Mouse (Mus musculus) bone marrow macrophage, adult 2 months (primary cell): Measurements from ENCODE around the gene Cox10. TPM values are rescaled to one million over a fixed set of nuclear protein-coding genes. Genes with fewer than 3 reads are reported as not detected.

ENCODE experiments used
- H3K27ac ChIP-seq: 2 replicates; pipeline ENCODE4 v1.5.1; 2012; ENCODE audit warnings: low read depth, low read length; ENCODE audit not compliant: insufficient read depth
- H3K4me1 ChIP-seq: 2 replicates; pipeline ENCODE4 v1.6.1; 2012; ENCODE audit warnings: low read length; ENCODE audit not compliant: control insufficient read depth, insufficient read depth
- H3K4me3 ChIP-seq: 2 replicates; pipeline ENCODE4 v1.5.1; 2012; ENCODE audit warnings: mild to moderate bottlenecking, low read length, moderate library complexity; ENCODE audit not compliant: insufficient read depth
- CTCF ChIP-seq: IDR thresholded peaks from 2 replicates; pipeline ENCODE4 v1.5.1; 2012; ENCODE audit warnings: low read depth, mild to moderate bottlenecking, low read length, moderate library complexity
- POLR2A ChIP-seq: IDR thresholded peaks from 2 replicates; pipeline ENCODE4 v1.6.1; 2012; ENCODE audit warnings: mild to moderate bottlenecking, low read depth, low read length, borderline replicate concordance
- polyA plus RNA-seq: library from polyadenylated mRNA; stranded (reverse); fragments of >200 nt; gene quantifications from 2 replicates; pipeline ENCODE4 v1.2.4, GENCODE M21; 2012; ENCODE audit not compliant: missing spikeins, insufficient read depth, insufficient read length

Gene Cox10
- polyA plus RNA-seq, 1 experiment: 6.0 TPM

DNA sequence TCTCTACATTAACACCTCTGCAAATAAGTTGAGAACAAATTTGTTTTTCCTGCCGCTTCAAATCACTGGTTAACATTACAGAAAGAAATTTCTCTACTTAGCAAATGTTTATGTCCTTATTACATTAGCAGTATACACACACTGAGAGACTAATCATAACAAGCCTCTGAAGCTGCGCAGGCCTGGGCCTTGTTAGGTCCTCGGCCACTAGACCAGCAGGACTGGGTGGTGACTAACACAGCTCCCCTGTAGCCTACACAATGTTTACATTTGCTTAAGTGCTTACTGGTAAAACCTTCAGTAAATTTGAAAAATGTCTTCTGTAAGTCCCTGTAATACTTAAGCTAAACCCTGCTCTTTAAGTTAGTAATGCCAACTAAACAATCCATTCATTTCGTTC, 92.6 kb downstream of the Cox10 start:
- Histone ChIP-seq H3K4me3 (no peak overlapping the region), H3K4me1 (no peaks in the 10 kb centered on the region), H3K27ac (no peak overlapping the region)
- TF ChIP-seq CTCF (no peak), POLR2A (no peak)

DNA sequence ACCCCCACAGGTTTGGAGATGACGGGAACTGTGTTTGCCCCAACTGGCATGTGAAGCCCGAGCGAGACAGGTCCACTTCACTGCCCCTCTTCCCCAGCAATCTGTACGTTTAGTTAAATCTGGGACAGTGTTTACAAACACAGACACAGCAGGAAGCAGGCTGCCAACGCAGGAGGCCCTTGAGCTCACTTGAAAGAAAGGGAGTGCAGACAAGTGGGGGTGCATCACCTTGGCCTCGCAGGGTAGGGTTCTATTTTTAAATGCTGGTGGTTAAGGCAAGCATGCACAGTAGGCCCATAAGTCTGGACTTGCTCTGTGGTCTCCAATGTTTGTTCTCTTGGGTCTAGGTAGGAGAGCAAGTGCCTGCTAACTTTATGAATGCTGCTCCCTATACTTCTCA, 93.8 kb downstream of the Cox10 start:
- Histone ChIP-seq H3K27ac (no peak overlapping the region), H3K4me3 (no peak overlapping the region), H3K4me1 (no peaks in the 10 kb centered on the region)
- TF ChIP-seq POLR2A: no peak
- no peak for TF ChIP-seq CTCF

GRCm38 (mm10) chr11:63984622-63985168, 94.6 kb downstream of the Cox10 start:
- no peak overlapping the region for H3K4me3 ChIP-seq
- H3K4me1 ChIP-seq: no peaks in the 10 kb centered on the region
- no peak overlapping the region for H3K27ac ChIP-seq
- TF ChIP-seq CTCF: no peak
- no peak for TF ChIP-seq POLR2A

DNA sequence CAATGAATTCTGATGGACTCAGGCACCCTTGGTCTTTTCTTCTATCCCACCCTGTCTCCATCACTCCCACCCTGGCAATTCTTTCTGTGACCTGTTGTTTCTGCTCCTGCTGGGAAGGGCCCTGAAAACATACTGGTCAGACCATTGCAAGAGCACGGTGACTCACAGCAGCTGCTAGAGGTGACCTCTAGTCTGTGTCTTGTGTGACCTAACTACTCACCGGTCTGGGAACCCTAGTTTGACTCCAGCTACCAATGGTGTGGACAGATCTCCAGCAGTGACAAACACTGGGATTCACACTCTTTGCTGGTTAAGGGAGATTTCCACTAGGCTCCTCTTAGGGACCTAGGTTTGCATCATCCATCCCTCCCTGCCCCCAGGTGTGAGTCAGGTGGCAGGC, 101.5 kb downstream of the Cox10 start:
- H3K4me1 ChIP-seq: peaks cover 10% of the 10 kb centered on the region; the same call in 1 of the 2 replicates
- no peak for TF ChIP-seq CTCF
- TF ChIP-seq POLR2A: no peak
- no peak overlapping the region for H3K27ac ChIP-seq
- no peak overlapping the region for H3K4me3 ChIP-seq

GRCm38 (mm10) chr11:63976775-63977174, 102.5 kb downstream of the Cox10 start:
- no peak overlapping the region for H3K4me3 ChIP-seq
- TF ChIP-seq POLR2A (no peak), CTCF (no peak)
- no peak overlapping the region for H3K27ac ChIP-seq
- H3K4me1 ChIP-seq: peaks cover 10% of the 10 kb centered on the region; the same call in 1 of the 2 replicates

DNA sequence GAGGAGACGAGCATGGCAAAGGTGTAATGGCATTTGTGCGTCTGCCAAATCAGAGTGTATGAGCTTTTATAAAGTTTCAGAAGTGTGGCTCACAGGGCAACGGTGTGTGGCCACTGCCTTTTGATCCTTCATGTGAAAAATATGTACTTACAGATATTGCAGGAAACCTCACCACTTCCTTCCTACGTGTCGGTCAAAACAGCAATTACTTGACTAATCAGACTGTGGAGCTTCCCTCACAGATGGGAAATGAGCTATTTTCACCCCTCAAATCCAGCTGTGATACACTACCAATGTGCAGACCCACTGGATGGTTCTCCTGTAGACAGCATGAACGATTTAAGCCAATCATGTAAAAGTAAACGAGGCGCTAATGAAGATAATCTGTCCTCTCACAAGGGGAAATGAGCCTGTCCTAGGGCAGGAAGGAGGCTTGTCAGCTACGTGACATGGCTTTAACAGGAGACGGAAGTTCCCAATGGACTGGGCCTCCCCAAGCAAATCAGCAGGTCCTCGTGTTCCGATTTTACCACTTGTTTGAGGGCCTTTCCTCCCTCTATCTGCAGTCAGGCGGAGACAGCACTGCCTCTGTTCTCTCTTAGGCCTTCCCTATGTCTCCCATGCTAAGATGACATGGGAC, 103.9 kb downstream of the Cox10 start:
- no peak for TF ChIP-seq POLR2A
- TF ChIP-seq CTCF: no peak
- Histone ChIP-seq H3K27ac (no peak overlapping the region), H3K4me1 (peaks cover 10% of the 10 kb centered on the region; the same call in 1 of the 2 replicates), H3K4me3 (no peak overlapping the region)

DNA sequence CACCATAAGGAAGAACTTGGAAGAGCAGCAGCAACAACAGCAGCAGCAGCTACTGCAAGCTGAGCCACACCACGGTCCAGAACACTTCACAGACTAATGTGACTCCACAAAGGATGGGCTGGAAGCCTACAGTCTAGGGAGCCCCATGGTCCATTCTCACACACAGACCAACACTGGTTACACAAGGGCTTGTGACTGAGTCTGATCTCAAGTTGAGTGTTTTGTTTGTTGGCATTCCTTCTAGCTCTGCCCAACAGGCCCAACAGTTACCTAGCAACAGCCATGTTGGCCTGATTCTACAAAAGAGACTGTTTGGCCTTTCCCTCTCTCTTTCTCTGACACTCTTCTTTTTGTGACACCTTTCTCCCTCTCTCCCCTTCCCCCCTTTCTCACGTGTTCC, 105.3 kb downstream of the Cox10 start:
- TF ChIP-seq POLR2A (no peak), CTCF (no peak)
- Histone ChIP-seq H3K4me1 (peaks cover 10% of the 10 kb centered on the region; the same call in 1 of the 2 replicates), H3K4me3 (no peak overlapping the region), H3K27ac (no peak overlapping the region)

- H3K4me1 ChIP-seq: 0 out of 2 replicates have a peak, but pooled peaks cover 6% of the 10 kb centered on the region
- TF ChIP-seq CTCF: no peak
- TF ChIP-seq POLR2A: no peak
- no peak overlapping the region for H3K27ac ChIP-seq
- H3K4me3 ChIP-seq: no peak overlapping the region
Measured at GRCm38 (mm10) chr11:63971462-63971861, 107.8 kb downstream of the Cox10 start.

DNA sequence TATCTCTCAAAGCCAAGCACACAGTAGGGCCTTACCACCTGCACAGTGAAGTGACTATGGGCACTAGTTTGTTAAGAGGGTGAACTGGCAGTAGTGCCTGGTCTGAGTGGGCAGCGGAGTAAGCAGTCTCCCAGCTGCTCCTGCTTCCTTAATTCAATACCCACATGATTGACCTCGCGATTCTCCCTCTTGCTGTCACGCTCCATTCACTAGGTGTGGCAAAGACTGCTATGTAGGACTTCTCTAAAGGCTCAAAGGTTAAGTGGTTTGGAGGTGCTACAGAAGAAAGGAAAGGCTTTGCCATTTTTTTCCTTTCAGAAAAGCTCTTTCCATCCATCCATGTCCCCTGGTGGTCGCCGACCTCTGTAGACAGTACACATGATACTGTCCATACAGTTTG, 108.5 kb downstream of the Cox10 start:
- TF ChIP-seq POLR2A (no peak), CTCF (no peak)
- no peak overlapping the region for H3K27ac ChIP-seq

DNA sequence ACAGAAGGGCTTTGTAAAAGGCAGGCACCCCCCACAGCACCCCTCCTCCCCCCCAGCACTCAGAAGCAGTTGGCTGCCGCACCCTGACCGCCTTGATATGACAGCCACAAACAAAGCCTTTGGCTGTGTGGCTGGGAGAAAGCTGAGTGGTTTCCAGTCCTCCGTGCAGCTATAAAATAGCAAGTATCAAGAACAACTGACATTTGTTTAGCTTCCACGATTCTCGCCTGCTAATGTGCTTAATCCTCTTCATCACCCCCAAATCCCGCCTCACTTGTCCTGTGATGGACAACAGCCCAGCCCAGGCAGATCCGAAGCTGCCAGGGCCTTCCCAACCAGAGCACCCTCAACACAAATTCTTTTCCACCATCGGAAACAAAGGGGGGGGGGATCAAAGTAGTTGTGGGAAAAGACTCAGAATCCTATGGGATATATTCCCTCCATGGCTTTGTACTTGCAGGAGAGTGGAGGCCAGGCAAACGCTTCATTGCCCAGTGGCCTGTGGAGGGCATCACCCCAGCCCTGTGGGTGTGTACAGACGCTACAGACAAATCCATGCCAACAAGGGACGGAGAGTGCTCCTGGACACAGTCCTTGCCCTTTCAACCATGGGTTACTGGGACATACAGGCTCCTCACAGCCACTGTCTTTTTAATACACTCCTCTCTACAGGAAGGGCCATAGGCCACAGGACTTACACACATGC, 109.9 kb downstream of the Cox10 start:
- Histone ChIP-seq H3K4me1 (no peaks in the 10 kb centered on the region; the same call in 1 of the 2 replicates), H3K4me3 (no peak overlapping the region), H3K27ac (no peak overlapping the region)
- TF ChIP-seq CTCF (no peak), POLR2A (no peak)

More for the DNA sequence above, 108.5 kb downstream of the Cox10 start:
- Histone ChIP-seq H3K4me3 (no peak overlapping the region), H3K4me1 (peaks cover 6% of the 10 kb centered on the region; the same call in 1 of the 2 replicates)
